Mouse (Mus musculus) embryonic facial prominence, embryonic 11.5 days (tissue): Measurements from ENCODE around the gene Sft2d1. TPM values are rescaled to one million over a fixed set of nuclear protein-coding genes. Genes with fewer than 3 reads are reported as not detected.

Experiments
- ATAC-seq: fragments of 200-750 bp; cut with Nextera tagmentation; replicated peaks from 2 replicates; pipeline ENCODE4 v1.8.0; 2017; ENCODE audit warnings: low read depth; ENCODE audit not compliant: insufficient number of reproducible peaks, low FRiP score, low TSS enrichment
- DNase-seq: peaks from one replicate; pipeline ENCODE4 v3.0.0-alpha.2; 2015; ENCODE audit warnings: low spot score
- H3K27ac ChIP-seq: fragments of 300-500 bp; sonication (generic); replicated peaks from 2 replicates; pipeline ENCODE4 v1.5.1; 2014; ENCODE audit warnings: mild to moderate bottlenecking, low read depth, low read length, control low read depth
- H3K27me3 ChIP-seq: fragments of 300-500 bp; sonication (generic); 2 replicates; pipeline ENCODE4 v1.6.1; 2014; ENCODE audit warnings: mild to moderate bottlenecking, low read length, moderate library complexity, mixed read lengths; ENCODE audit not compliant: control insufficient read depth, insufficient read depth
- H3K36me3 ChIP-seq: fragments of 300-500 bp; sonication (generic); replicated peaks from 2 replicates; pipeline ENCODE4 v1.6.1; 2014; ENCODE audit warnings: low read depth, mild to moderate bottlenecking, low read length, moderate library complexity, mixed read lengths; ENCODE audit not compliant: control insufficient read depth, insufficient read depth
- H3K4me1 ChIP-seq: fragments of 300-500 bp; sonication (generic); 2 replicates; pipeline ENCODE4 v1.6.1; 2014; ENCODE audit warnings: low read length, mixed read lengths; ENCODE audit not compliant: control insufficient read depth, insufficient read depth
- H3K4me2 ChIP-seq: fragments of 300-500 bp; sonication (generic); 2 replicates; pipeline ENCODE4 v1.6.1; 2014; ENCODE audit warnings: low read depth, mild to moderate bottlenecking, control low read depth, low read length, moderate library complexity
- H3K4me3 ChIP-seq: fragments of 300-500 bp; sonication (generic); 2 replicates; pipeline ENCODE4 v1.5.1; 2014; ENCODE audit warnings: low read depth, low read length, control low read depth
- H3K9ac ChIP-seq: fragments of 300-500 bp; sonication (generic); replicated peaks from 2 replicates; pipeline ENCODE4 v1.6.1; 2014; ENCODE audit warnings: mild to moderate bottlenecking, control low read depth, low read length
- H3K9me3 ChIP-seq: fragments of 300-500 bp; sonication (generic); replicated peaks from 2 replicates; pipeline ENCODE4 v1.6.1; 2016; ENCODE audit warnings: mild to moderate bottlenecking, low read length, inconsistent platforms, mixed read lengths; ENCODE audit not compliant: control insufficient read depth
- WGBS: fragments of 180-500 bp; shearing (Covaris S2); extraction: QIAGEN DNeasy Blood & Tissue Kit; methylation state at CpG from one replicate; pipeline ENCODE4 v1.1.7; 2014; 5-methylcytosine and 5-hydroxymethylcytosine counted together
- polyA plus RNA-seq: library from polyadenylated mRNA; unstranded; fragments of >200 nt; fragmentation: Nextera tagmentation; extraction: Ambion mirVana; gene quantifications from 2 replicates; pipeline ENCODE4 v1.2.1, GENCODE M21; 2014

Gene Sft2d1
- polyA plus RNA-seq, 1 experiment from 2014 or later, result 47.5 TPM

DNA sequence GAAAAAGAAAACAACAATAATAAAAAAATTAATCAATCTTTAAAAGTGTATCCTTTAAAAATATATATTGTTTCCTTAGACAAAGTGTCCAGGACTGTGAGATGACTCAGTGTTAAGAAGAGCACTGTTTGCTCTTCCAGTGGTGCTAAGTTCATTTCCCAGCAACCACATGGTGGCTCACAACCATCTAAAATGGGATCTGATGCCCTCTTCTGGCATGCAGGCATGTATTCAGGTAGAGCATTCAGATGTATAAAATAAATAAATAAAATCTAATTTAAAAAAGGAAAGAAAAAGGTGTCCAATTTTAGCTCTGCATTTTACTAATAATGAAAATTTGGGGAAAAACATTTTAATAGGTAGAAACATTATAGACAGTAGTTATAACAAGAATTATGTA lies 15.1 kb upstream of the Sft2d1 start:
- H3K4me2 ChIP-seq, result no peak overlapping the region

GRCm38 (mm10) chr17:8296313-8296844 lies 14.5 kb upstream of the Sft2d1 start:
- Histone ChIP-seq H3K36me3 (no peaks in the 10 kb centered on the region), H3K4me2 (no peak overlapping the region), H3K4me3 (no peak overlapping the region), H3K4me1 (no peaks in the 10 kb centered on the region), H3K9ac (no peak overlapping the region), H3K27ac (no peak overlapping the region), H3K9me3 (no peaks in the 10 kb centered on the region), H3K27me3 (no peaks in the 10 kb centered on the region)
- ATAC-seq (no peak), DNase-seq (no peak)
- 87% methylated on average over 9 of the region's 9 CpGs for WGBS

More for the DNA sequence above, 15.1 kb upstream of the Sft2d1 start:
- H3K9ac ChIP-seq, result no peak overlapping the region
- DNase-seq, result no peak
- ATAC-seq, result no peak
- no peaks in the 10 kb centered on the region for H3K9me3 ChIP-seq
- no peaks in the 10 kb centered on the region for H3K4me1 ChIP-seq
- H3K36me3 ChIP-seq, result no peaks in the 10 kb centered on the region
- H3K4me3 ChIP-seq, result no peak overlapping the region
- no peak overlapping the region for H3K27ac ChIP-seq
- no peaks in the 10 kb centered on the region for H3K27me3 ChIP-seq

DNA sequence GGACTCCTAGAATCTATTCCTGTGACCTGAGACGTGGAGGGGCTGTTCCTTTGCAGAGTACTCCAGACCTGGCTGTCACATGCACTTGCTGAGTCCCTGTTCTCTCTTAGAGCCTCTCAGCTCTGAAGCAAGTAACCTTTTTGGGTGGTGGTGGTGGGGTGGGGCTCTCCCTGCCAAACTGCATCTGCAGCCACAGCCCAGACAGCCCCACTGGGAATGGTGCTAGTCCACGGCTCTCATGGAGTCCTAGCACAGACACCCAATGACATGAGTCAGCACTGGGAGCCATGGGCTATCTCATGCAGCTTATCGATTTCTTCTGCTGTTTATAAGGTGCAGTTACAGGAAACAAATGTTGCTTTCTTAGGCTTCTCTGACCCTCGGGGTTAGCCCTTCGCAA lies 13.2 kb upstream of the Sft2d1 start:
- DNase-seq (no peak), ATAC-seq (no peak)
- Histone ChIP-seq H3K4me3 (no peak overlapping the region), H3K27me3 (no peaks in the 10 kb centered on the region), H3K9me3 (no peaks in the 10 kb centered on the region), H3K36me3 (no peaks in the 10 kb centered on the region), H3K9ac (no peak overlapping the region), H3K27ac (no peak overlapping the region), H3K4me1 (no peaks in the 10 kb centered on the region), H3K4me2 (no peak overlapping the region)
- 84% methylated on average over 5 of the region's 5 CpGs for WGBS

DNA sequence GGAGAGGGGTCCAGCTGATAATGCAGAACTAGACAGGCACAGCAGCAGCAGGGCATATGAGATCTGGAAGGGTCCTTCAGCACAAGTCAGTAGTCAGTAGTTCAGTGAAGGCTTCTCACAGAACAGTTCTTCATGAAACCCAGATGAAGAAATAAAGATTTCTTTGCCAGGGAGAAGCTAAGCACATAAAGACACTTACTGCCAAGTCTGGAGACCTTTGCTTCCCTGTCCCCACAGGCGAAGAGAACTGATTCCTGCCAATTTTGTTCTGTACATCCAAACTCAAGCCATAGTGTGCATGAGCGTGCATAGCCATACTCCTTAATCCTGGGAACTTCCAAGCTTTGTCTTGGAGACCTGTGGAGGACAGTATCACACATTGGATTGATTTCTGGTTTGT lies 12.6 kb upstream of the Sft2d1 start:
- Histone ChIP-seq H3K4me3 (no peak overlapping the region), H3K27ac (no peak overlapping the region), H3K4me1 (no peaks in the 10 kb centered on the region), H3K27me3 (no peaks in the 10 kb centered on the region), H3K36me3 (no peaks in the 10 kb centered on the region), H3K4me2 (no peak overlapping the region), H3K9me3 (no peaks in the 10 kb centered on the region), H3K9ac (no peak overlapping the region)
- ATAC-seq (no peak), DNase-seq (no peak)
- 87% methylated on average over 2 of the region's 2 CpGs for WGBS

- no peak for DNase-seq
- H3K4me2 ChIP-seq, result no peak overlapping the region
- H3K27me3 ChIP-seq, result no peaks in the 10 kb centered on the region
These were observed 11.4 kb upstream of the Sft2d1 start for GRCm38 (mm10) chr17:8299524-8299923.

GRCm38 (mm10) chr17:8301515-8301914 lies 9.4 kb upstream of the Sft2d1 start:
- ATAC-seq (no peak), DNase-seq (no peak)
- Histone ChIP-seq H3K9me3 (no peaks in the 10 kb centered on the region), H3K27ac (no peak overlapping the region), H3K4me2 (no peak overlapping the region), H3K9ac (no peak overlapping the region), H3K27me3 (no peaks in the 10 kb centered on the region), H3K4me1 (no peaks in the 10 kb centered on the region), H3K36me3 (no peaks in the 10 kb centered on the region), H3K4me3 (no peak overlapping the region)
- 81% methylated on average over 4 of the region's 4 CpGs for whole genome bisulfite sequencing

More at GRCm38 (mm10) chr17:8299524-8299923, 11.4 kb upstream of the Sft2d1 start:
- no peak for ATAC-seq
- Histone ChIP-seq H3K4me1 (no peaks in the 10 kb centered on the region), H3K9ac (no peak overlapping the region), H3K9me3 (no peaks in the 10 kb centered on the region), H3K4me3 (no peak overlapping the region), H3K36me3 (no peaks in the 10 kb centered on the region), H3K27ac (no peak overlapping the region)

DNA sequence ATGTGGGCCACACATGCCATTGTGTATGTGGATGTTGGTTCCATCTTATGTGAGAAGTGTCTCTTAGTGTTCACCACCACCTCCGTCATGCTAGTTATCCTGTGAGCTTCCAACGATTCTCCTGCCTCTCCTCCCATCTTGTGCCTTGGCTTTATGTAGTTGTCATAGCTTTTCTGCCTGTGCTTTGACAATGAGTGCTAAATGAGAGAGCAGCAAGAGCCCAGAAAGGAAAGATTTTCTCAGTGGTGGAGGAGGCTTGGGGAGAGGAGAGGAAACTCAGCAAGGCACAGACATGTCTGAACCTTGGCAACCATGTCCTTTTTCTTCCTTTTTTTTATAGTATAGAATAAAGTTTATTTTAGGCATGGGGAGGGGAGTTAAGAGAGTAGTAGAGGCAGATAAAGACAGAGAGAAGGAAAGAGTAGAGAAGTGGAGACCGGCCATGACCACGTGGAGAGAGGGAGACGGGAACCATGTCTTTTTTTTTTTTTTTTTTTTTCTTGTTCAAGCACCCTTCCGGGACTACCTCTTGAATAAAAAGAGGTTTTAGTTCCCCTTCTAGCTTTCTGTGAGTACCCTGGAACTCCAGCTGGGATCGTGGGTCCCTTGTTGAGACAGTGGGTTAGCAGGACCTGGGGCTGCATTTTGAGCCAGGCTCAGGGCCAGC lies 8.0 kb upstream of the Sft2d1 start:
- 76% methylated on average over 7 of the region's 7 CpGs for WGBS
- H3K27me3 ChIP-seq, result no peaks in the 10 kb centered on the region
- no peaks in the 10 kb centered on the region for H3K36me3 ChIP-seq
- H3K4me1 ChIP-seq, result no peaks in the 10 kb centered on the region
- H3K27ac ChIP-seq, result no peak overlapping the region
- ATAC-seq (no peak), DNase-seq (no peak)
- no peak overlapping the region for H3K9ac ChIP-seq
- H3K9me3 ChIP-seq, result no peaks in the 10 kb centered on the region
- H3K4me3 ChIP-seq, result no peak overlapping the region
- H3K4me2 ChIP-seq, result no peak overlapping the region

DNA sequence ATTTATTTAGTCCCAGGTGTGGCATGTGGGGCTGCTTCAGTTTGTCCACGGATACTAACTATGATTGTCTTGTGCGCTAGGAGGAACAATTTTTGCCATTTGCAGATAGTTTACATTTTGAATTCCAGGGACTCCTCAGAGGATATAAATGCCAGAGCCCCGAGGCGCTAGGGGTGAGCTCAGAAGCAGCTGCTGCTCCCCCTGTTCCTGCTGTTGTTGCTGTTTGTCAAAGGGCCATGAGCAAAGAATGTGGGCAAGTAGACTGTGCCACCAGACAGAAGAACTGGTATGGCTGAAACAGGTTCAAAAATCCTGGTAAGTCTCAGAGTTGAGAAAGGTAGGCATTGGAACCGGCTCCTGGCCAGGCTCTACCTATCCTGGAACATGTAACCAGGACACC lies 7.2 kb upstream of the Sft2d1 start:
- no peak for ATAC-seq
- 60% methylated on average over 5 of the region's 5 CpGs for WGBS
- no peaks in the 10 kb centered on the region for H3K9me3 ChIP-seq

More for the DNA sequence above, 7.2 kb upstream of the Sft2d1 start:
- DNase-seq, result no peak
- no peaks in the 10 kb centered on the region for H3K36me3 ChIP-seq
- H3K4me2 ChIP-seq, result no peak overlapping the region
- no peaks in the 10 kb centered on the region for H3K27me3 ChIP-seq
- H3K4me3 ChIP-seq, result no peak overlapping the region
- H3K9ac ChIP-seq, result no peak overlapping the region
- H3K27ac ChIP-seq, result no peak overlapping the region
- no peaks in the 10 kb centered on the region for H3K4me1 ChIP-seq
